Mouse (Mus musculus): ENCODE measurements around the gene Fcer2a.

GRCm38 (mm10) chr8:3647561-3647960, 46.4 kb downstream of the Fcer2a start:
- TF ChIP-seq CTCF (conservative IDR thresholded peaks at IDR 0.05; ENCODE audit: low read length): no peak
- no peak for TF ChIP-seq POU5F1 (IDR thresholded peaks at IDR 0.05; ENCODE audit: borderline replicate concordance, low read length)
- TF ChIP-seq NANOG (IDR thresholded peaks at IDR 0.05; ENCODE audit: borderline replicate concordance, low read length): no peak

All from E14TG2a.4 (cell line).